Mouse (Mus musculus): ENCODE data around the gene Atp13a2. TPM values are rescaled to one million over a fixed set of nuclear protein-coding genes. Genes with fewer than 3 reads are reported as not detected.

Atp13a2 gene
- total RNA-seq, 2 experiments from 2014 or later, result 20.0 to 23.7 TPM

GRCm38 (mm10) chr4:141030541-141031206, 44.0 kb downstream of the Atp13a2 start:
- no peak for TF ChIP-seq CTCF (IDR thresholded peaks at IDR 0.05)
- intact Hi-C loops (cut with DNase I), result loop anchor here (1.0 to 10.0 kb wide), 2 partner anchors 66 to 246 kb away; no protein-coding TSS in a partner anchor
- DNase-seq, result peak; percentile 61

GRCm38 (mm10) chr4:141031733-141032132, 45.1 kb downstream of the Atp13a2 start:
- intact Hi-C loops (cut with DNase I), result loop anchor here (1.0 to 10.0 kb wide), 2 partner anchors 67 to 247 kb away; no protein-coding TSS in a partner anchor
- H3K4me3 ChIP-seq, result no peak overlapping the region

More at GRCm38 (mm10) chr4:141030541-141031206, 44.0 kb downstream of the Atp13a2 start:
- Histone ChIP-seq H3K4me3 (peak overlapping the region; percentile 37), H3K27ac (peak overlapping the region; percentile 88)

GRCm38 (mm10) chr4:141033606-141034549, 47.2 kb downstream of the Atp13a2 start:
- DNase-seq, result peak; percentile 78
- Histone ChIP-seq H3K4me3 (peak overlapping the region; percentile 32; the same call in 1 of the 2 replicates), H3K27ac (peak overlapping the region; percentile 72)
- intact Hi-C loops (cut with DNase I), result loop anchor here (10.0 kb wide), 1 partner anchor 249 kb away; no protein-coding TSS in a partner anchor
- TF ChIP-seq CTCF (IDR thresholded peaks at IDR 0.05), result peak; percentile 52

More at GRCm38 (mm10) chr4:141031733-141032132, 45.1 kb downstream of the Atp13a2 start:
- peak; percentile 97 for TF ChIP-seq CTCF (IDR thresholded peaks at IDR 0.05)
- peak overlapping the region; percentile 88 for H3K27ac ChIP-seq
- peak; percentile 91 for DNase-seq

- no peak overlapping the region for H3K27ac ChIP-seq
- no peak overlapping the region for H3K4me3 ChIP-seq
- intact Hi-C loops (cut with DNase I), result no loop called here
- DNase-seq, result no peak
- no peak for TF ChIP-seq CTCF (IDR thresholded peaks at IDR 0.05)
Observed at GRCm38 (mm10) chr4:141041117-141041516, 54.4 kb downstream of the Atp13a2 start.

GRCm38 (mm10) chr4:141044816-141045215, 58.1 kb downstream of the Atp13a2 start:
- H3K4me3 ChIP-seq, result no peak overlapping the region
- peak; percentile 90 for TF ChIP-seq CTCF (IDR thresholded peaks at IDR 0.05)
- no peak overlapping the region for H3K27ac ChIP-seq
- peak; percentile 65 for DNase-seq
- intact Hi-C loops (cut with DNase I), result loop anchor here (1.0 to 2.0 kb wide), 2 partner anchors 20 to 24 kb away; no protein-coding TSS in a partner anchor

- no peak for DNase-seq
- intact Hi-C loops (cut with DNase I), result no loop called here
- H3K27ac ChIP-seq, result no peak overlapping the region
- H3K4me3 ChIP-seq, result no peak overlapping the region
- no peak for TF ChIP-seq CTCF (IDR thresholded peaks at IDR 0.05)
Observed at GRCm38 (mm10) chr4:141048810-141049475, 62.3 kb downstream of the Atp13a2 start.

GRCm38 (mm10) chr4:141049476-141049835, 62.8 kb downstream of the Atp13a2 start:
- Histone ChIP-seq H3K27ac (no peak overlapping the region), H3K4me3 (no peak overlapping the region)
- no peak for TF ChIP-seq CTCF (IDR thresholded peaks at IDR 0.05)
- no peak for DNase-seq
- intact Hi-C loops (cut with DNase I), result no loop called here

- DNase-seq, result no peak
- TF ChIP-seq CTCF (IDR thresholded peaks at IDR 0.05), result no peak
- Histone ChIP-seq H3K27ac (no peak overlapping the region), H3K4me3 (no peak overlapping the region)
- intact Hi-C loops (cut with DNase I), result no loop called here
Observed at GRCm38 (mm10) chr4:141052442-141052841, 65.8 kb downstream of the Atp13a2 start.

GRCm38 (mm10) chr4:141053138-141053537, 66.5 kb downstream of the Atp13a2 start:
- Histone ChIP-seq H3K27ac (no peak overlapping the region), H3K4me3 (no peak overlapping the region)
- DNase-seq, result no peak
- TF ChIP-seq CTCF (IDR thresholded peaks at IDR 0.05), result no peak
- intact Hi-C loops (cut with DNase I), result no loop called here

GRCm38 (mm10) chr4:141053568-141054161, 67.0 kb downstream of the Atp13a2 start:
- H3K27ac ChIP-seq, result no peak overlapping the region
- H3K4me3 ChIP-seq, result no peak overlapping the region

More at GRCm38 (mm10) chr4:141053568-141054161, 67.0 kb downstream of the Atp13a2 start:
- no peak for TF ChIP-seq CTCF (IDR thresholded peaks at IDR 0.05)
- intact Hi-C loops (cut with DNase I), result no loop called here
- DNase-seq, result no peak

Other genes starting within 250 kb of the Atp13a2 start
- gene Padi6, start 244.2 kb upstream of the Atp13a2 start, total RNA-seq (2021), result not detected
- not detected for gene Padi4, start 212.6 kb upstream of the Atp13a2 start, total RNA-seq (2021)
- 1 to 10 TPM; 1.1 to 6.9 TPM for gene Padi3, start 176.2 kb upstream of the Atp13a2 start, total RNA-seq (2021)
- gene Padi1, start 141.1 kb upstream of the Atp13a2 start, total RNA-seq (2021), result under 1 TPM in 1 of 2 experiments, not detected in 1; 0.22 TPM
- 100 to 1,000 TPM in 1 of 2 experiments, 10 to 100 TPM in 1; 77.0 to 273 TPM for gene Padi2, start 80.5 kb upstream of the Atp13a2 start, total RNA-seq (2021)
- gene Sdhb, start 25.7 kb upstream of the Atp13a2 start, total RNA-seq (2021), result 100 to 1,000 TPM; 483 to 898 TPM
- gene Mfap2, start 23.5 kb downstream of the Atp13a2 start, total RNA-seq (2021), result 1 to 10 TPM; 1.5 to 4.7 TPM
- gene Crocc, start 73.7 kb downstream of the Atp13a2 start, total RNA-seq (2021), result 1 to 10 TPM; 1.7 to 2.0 TPM
- 10 to 100 TPM; 13.1 to 16.5 TPM for gene Necap2, start 91.5 kb downstream of the Atp13a2 start, total RNA-seq (2021)
- gene Spata21, start 101.5 kb downstream of the Atp13a2 start, total RNA-seq (2021), result not detected
- gene Szrd1, start 152.9 kb downstream of the Atp13a2 start, total RNA-seq (2021), result 100 to 1,000 TPM; 146 to 163 TPM
- gene Fbxo42, start 161.0 kb downstream of the Atp13a2 start, total RNA-seq (2021), result 10 to 100 TPM; 10.8 to 10.9 TPM
- gene Rsg1, start 227.1 kb downstream of the Atp13a2 start, total RNA-seq (2021), result not detected

Data from gastrocnemius, adult 2 months (tissue).